Mouse (Mus musculus): ENCODE results near the gene Psenen. TPM values are rescaled to one million over a fixed set of nuclear protein-coding genes. Genes with fewer than 3 reads are reported as not detected.

Gene Psenen
- polyA plus RNA-seq, 1 experiment from 2014 or later = 132 TPM

DNA sequence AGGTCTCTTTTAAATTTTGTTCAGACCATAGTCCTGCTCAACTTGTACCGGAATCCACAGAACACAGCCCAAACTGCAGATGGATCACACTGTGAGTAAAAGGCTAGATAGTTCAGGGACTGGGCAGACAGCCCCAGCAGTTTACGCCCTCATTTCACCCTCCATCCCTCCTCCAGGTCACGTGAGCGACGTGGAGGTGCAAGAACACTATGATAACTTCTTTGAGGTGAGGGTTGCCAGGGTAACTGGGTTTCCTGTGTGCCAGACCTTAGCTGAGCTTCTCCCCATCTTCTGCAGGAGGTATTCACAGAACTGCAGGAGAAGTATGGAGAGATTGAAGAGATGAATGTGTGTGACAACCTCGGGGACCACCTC is 466 bp upstream of the Psenen start:
- no peak for ATAC-seq (ENCODE audit: insufficient number of reproducible peaks, insufficient read depth, low FRiP score, low TSS enrichment)
- Histone ChIP-seq H3K4me3 (peak overlapping the region; percentile 61), H3K4me1 (peaks cover 11% of the 10 kb centered on the region), H3K4me2 (replicated peaks) (peak overlapping the region; percentile 58), H3K27ac (peak overlapping the region; percentile 94; the same call in 1 of the 2 replicates), H3K36me3 (peaks cover 35% of the 10 kb centered on the region), H3K9ac (peak overlapping the region; percentile 71), H3K9me3 (no peaks in the 10 kb centered on the region), H3K27me3 (no peaks in the 10 kb centered on the region)
- WGBS = 27% methylated on average over 6 of the region's 6 CpGs

DNA sequence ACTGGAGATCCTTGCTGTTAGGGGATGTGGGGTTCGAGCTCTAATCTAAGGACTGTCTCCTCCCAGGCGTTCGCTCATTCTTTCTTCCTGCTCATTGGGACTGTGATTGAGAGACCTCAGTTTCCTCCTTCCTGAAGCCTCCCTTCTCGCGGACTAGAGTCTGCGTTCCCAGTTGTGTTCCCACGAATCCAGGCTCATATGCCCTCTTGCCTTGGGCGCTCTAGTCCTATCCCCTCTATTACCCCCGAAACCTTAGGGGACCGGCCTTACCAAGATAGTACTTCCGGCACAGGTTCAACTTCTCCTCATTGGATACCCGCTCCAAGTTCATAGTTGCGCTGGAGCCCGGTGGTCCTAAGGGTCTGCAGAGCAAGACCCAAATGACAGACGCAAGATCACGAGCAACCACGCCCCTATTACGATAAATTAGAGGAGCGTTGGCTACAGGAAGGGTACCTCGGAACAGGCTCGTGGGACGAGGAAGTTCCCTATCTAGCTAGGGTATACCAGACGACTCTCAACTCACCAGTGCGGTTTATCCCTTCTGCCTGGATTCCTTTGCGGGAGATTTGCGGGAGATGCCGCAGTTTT is 806 bp downstream of the Psenen start:
- H3K27ac ChIP-seq = peak overlapping the region; percentile 78
- WGBS = 2% methylated on average over 27 of the region's 27 CpGs

DNA sequence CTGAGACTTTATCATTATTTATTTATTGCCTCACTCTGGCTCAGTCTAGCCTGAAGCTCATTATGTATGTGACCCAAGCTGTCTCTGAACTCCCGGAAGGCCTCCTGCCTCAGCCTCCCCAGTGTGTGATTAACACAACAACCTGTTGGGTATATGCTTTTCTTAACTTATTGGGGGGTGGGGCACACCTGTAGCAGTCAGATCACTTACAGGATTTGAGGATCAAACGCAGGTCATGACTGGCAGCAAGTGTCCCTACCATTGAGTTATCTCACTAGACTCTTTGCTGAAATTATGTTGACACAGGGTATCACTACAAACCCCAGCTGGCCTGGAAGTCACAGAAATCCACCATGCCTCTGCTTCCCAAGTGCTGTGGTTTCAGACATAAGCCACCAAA is 3.1 kb downstream of the Psenen start:
- Histone ChIP-seq H3K27me3 (no peaks in the 10 kb centered on the region), H3K36me3 (peaks cover 23% of the 10 kb centered on the region), H3K9me3 (no peaks in the 10 kb centered on the region), H3K27ac (no peak overlapping the region), H3K9ac (no peak overlapping the region), H3K4me1 (peaks cover 19% of the 10 kb centered on the region), H3K4me2 (replicated peaks) (peak overlapping the region; percentile 96; the same call in 1 of the 2 replicates), H3K4me3 (no peak overlapping the region)
- no peak for ATAC-seq (ENCODE audit: insufficient number of reproducible peaks, insufficient read depth, low FRiP score, low TSS enrichment)
- 64% methylated on average over 2 of the region's 2 CpGs for WGBS

More for the DNA sequence above, 806 bp downstream of the Psenen start:
- Histone ChIP-seq H3K4me2 (replicated peaks) (peak overlapping the region; percentile 77), H3K4me1 (peaks cover 19% of the 10 kb centered on the region), H3K36me3 (peaks cover 25% of the 10 kb centered on the region), H3K9ac (peak overlapping the region; percentile 62), H3K9me3 (no peaks in the 10 kb centered on the region), H3K27me3 (no peaks in the 10 kb centered on the region), H3K4me3 (peak overlapping the region; percentile 61)
- ATAC-seq (ENCODE audit: insufficient number of reproducible peaks, insufficient read depth, low FRiP score, low TSS enrichment) = no peak

DNA sequence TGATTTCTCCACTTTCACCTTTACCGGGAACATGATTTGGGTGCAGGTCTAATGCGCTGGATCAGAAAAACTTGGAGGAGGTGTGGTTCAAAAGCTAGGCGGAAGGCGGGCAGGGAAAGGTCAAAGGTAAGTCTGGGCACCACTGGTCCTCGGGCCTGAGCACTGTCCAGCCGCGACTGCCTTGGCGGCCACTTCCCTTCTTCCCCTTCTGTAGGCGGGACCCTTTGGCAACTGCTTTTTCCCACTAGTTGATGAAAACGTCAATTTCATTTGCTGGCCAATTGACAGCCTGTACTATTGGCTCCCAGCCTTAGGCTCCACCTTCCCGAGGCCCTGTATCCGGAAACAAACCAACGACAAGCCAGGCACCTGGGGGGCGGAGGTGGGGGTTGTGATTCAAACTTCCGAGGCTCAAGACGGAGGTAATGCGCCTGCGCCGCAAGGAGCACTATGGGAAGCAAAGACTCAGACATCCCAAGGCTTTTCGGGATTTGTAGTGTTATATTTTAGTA is 3.9 kb downstream of the Psenen start, which contains the start of gene Lin37:
Gene Lin37 (minus strand): TSS at position 396 of the 512 bp plus-strand sequence.
- H3K4me2 ChIP-seq (replicated peaks) = peak within 1 kb of the TSS; percentile 96
- H3K4me1 ChIP-seq = peaks cover 19% of the 10 kb centered on the region
- H3K9ac ChIP-seq = peak within 1 kb of the TSS; percentile 81
- ATAC-seq (ENCODE audit: insufficient number of reproducible peaks, insufficient read depth, low FRiP score, low TSS enrichment) = peak; percentile 78
- peaks cover 24% of the 10 kb centered on the region for H3K36me3 ChIP-seq
- no peaks in the 10 kb centered on the region for H3K9me3 ChIP-seq
- H3K4me3 ChIP-seq = peak within 1 kb of the TSS; percentile 66
- under 1% methylated on average over 20 of the region's 20 CpGs for WGBS
- H3K27me3 ChIP-seq = no peaks in the 10 kb centered on the region
- H3K27ac ChIP-seq = peak within 1 kb of the TSS; percentile 26; the same call in 1 of the 2 replicates

DNA sequence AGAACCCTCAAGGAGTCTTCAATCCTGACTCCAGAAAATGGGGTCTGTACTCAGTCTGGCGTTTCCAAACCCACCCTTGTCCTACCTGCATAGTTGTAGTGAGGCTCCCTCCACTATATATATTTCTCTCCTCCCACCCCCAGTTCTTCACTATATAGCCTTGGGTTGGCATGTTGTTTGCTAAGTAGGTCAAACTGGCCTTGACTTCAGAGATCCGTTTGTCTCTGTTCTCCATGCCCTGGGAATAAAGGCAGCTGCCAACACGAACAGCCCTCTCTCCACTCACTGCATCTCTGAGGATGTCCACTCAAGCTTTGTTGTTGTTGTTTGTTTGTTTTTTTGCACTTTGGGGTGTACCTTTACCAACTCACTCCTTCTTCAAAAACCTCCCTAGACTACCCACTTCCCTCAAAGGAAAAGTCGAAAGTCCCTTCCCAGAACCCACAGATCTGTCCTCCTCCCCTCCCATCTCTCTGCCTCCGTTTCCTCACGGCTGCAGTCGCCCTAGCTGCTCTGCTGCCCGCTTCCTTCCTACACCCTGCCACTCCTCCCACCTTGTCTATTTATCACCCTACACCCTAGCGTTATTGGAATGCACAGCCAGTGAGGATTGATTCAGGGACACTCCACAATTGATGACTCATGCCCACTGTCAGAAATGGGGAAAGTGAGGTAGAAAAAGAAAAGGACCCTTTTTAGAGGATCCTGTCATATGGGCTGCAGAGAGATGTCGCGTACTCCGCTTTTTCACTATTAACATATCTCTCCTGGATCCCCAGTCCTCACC is 4.6 kb downstream of the Psenen start:
- peak overlapping the region; percentile 96 for H3K4me2 ChIP-seq (replicated peaks)

DNA sequence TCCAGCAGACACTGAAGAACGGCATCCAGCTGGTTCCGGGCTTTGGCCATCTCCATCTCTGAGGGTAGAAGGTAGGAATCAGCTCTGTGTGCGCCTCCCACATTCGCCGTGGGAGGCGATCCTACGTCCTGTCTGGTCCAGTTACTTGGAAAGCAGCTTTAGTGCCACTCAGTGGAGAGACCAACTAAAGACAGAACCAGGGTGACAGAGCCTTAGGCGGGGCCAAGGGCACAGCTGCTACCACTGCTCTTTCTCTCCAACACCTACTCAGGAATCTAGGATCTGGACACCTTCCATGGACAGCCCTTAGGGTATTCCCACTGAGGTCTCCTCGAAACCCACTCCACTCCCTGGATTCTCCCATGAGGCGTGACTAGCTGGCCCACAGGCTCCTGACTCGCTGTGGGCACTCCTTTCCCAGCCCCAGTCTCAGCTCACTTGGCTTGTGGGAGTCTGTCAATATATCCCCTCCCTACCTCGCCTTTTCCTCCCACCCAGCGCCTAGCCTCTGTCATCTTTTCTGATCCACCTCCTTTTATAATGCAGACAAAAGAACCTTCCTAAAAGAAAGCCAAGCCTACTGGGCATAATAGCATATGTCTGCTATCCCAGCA is 5.4 kb downstream of the Psenen start:
- no peaks in the 10 kb centered on the region for H3K9me3 ChIP-seq
- peak overlapping the region; percentile 96; the same call in 1 of the 2 replicates for H3K4me2 ChIP-seq (replicated peaks)
- H3K27ac ChIP-seq = no peak overlapping the region
- WGBS = 89% methylated on average over 13 of the region's 13 CpGs
- H3K27me3 ChIP-seq = no peaks in the 10 kb centered on the region
- no peak overlapping the region for H3K9ac ChIP-seq
- H3K36me3 ChIP-seq = peaks cover 28% of the 10 kb centered on the region
- H3K4me3 ChIP-seq = peak overlapping the region; percentile 66; the same call in 1 of the 2 replicates
- peaks cover 21% of the 10 kb centered on the region for H3K4me1 ChIP-seq
- no peak for ATAC-seq (ENCODE audit: insufficient number of reproducible peaks, insufficient read depth, low FRiP score, low TSS enrichment)

More for the DNA sequence above, 4.6 kb downstream of the Psenen start:
- Histone ChIP-seq H3K9me3 (no peaks in the 10 kb centered on the region), H3K4me3 (peak overlapping the region; percentile 66), H3K27me3 (no peaks in the 10 kb centered on the region), H3K27ac (peak overlapping the region; percentile 26; the same call in 1 of the 2 replicates), H3K9ac (peak overlapping the region; percentile 81), H3K4me1 (peaks cover 15% of the 10 kb centered on the region), H3K36me3 (peaks cover 28% of the 10 kb centered on the region)
- 15% methylated on average over 12 of the region's 12 CpGs for WGBS
- ATAC-seq (ENCODE audit: insufficient number of reproducible peaks, insufficient read depth, low FRiP score, low TSS enrichment) = no peak

DNA sequence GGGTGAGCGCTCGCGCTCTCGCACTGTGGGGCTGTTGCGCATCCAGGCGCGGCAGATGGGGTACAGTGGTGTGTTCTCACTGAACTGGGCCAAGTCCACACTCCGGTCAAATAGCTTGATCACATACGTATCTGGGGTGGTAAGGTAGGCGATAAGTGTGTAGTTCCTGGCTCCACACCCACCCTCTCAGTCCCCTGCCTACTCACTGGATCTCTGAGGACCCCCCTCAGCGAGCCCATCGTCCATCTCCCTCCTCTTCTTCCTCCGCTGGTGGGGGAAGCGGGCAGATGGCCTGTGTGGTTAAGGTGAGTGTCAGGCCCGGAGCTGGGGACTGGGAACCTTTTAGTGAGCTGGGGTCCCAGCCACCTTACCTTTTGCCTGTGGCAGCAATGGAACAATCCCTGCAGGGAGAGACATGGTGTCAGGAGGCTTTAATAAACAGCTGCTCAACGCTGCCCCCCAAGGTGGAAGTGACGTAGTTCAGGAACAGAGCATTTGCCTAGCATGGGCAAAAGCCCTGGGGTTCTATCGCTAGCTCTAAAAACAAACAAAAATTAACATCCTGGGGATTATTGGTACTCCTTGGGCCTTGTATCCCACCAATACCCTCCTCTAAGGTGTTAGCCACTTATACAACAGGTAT is 6.4 kb downstream of the Psenen start:
- ATAC-seq (ENCODE audit: insufficient number of reproducible peaks, insufficient read depth, low FRiP score, low TSS enrichment) = no peak

DNA sequence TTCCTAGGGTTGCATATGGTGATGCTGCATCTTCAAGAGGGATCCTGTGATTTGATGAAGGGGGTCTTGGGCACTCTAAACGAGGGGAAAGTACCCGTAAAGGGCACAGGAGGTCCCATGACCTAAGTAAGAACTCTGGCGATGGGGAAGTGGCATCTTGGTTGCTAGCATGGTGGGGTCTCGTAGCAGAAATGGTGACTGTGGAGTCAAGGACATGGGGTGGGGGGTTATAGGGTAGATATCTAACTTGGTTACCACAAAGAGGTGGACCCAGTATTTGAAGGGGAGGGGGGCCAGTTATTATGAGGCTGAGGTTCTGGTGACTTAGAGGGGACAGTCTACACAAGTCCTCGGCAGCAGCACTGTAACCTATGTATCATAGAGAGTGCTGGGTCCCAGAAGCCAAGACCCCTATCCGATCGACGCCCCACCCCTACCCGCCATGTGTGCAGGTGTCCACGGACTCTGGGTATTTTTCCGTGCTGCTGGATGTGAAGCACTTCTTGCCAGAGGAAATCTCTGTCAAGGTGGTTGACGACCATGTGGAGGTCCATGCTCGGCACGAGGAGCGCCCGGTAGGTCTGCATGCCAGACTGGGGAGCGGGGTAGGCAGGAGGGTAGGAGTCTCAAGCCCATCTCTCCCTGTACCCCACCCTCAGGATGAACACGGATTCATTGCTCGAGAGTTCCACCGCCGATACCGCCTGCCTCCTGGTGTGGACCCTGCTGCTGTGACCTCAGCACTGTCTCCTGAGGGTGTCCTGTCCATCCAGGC is 9.4 kb downstream of the Psenen start:
- H3K4me2 ChIP-seq (replicated peaks) = peak overlapping the region; percentile 88
- H3K4me1 ChIP-seq = peaks cover 23% of the 10 kb centered on the region
- no peaks in the 10 kb centered on the region for H3K27me3 ChIP-seq
- H3K9me3 ChIP-seq = no peaks in the 10 kb centered on the region
- WGBS = 84% methylated on average over 22 of the region's 22 CpGs
- H3K4me3 ChIP-seq = peak overlapping the region; percentile 66; the same call in 1 of the 2 replicates
- ATAC-seq (ENCODE audit: insufficient number of reproducible peaks, insufficient read depth, low FRiP score, low TSS enrichment) = no peak
- H3K9ac ChIP-seq = no peak overlapping the region; the same call in 1 of the 2 replicates
- no peak overlapping the region for H3K27ac ChIP-seq
- peaks cover 32% of the 10 kb centered on the region for H3K36me3 ChIP-seq

More for the DNA sequence above, 6.4 kb downstream of the Psenen start:
- WGBS = 92% methylated on average over 18 of the region's 18 CpGs
- peaks cover 25% of the 10 kb centered on the region for H3K4me1 ChIP-seq
- no peak overlapping the region for H3K27ac ChIP-seq
- no peaks in the 10 kb centered on the region for H3K27me3 ChIP-seq
- H3K4me3 ChIP-seq = no peak overlapping the region
- peaks cover 28% of the 10 kb centered on the region for H3K36me3 ChIP-seq
- H3K9me3 ChIP-seq = no peaks in the 10 kb centered on the region
- no peak overlapping the region for H3K4me2 ChIP-seq (replicated peaks)
- no peak overlapping the region for H3K9ac ChIP-seq

DNA sequence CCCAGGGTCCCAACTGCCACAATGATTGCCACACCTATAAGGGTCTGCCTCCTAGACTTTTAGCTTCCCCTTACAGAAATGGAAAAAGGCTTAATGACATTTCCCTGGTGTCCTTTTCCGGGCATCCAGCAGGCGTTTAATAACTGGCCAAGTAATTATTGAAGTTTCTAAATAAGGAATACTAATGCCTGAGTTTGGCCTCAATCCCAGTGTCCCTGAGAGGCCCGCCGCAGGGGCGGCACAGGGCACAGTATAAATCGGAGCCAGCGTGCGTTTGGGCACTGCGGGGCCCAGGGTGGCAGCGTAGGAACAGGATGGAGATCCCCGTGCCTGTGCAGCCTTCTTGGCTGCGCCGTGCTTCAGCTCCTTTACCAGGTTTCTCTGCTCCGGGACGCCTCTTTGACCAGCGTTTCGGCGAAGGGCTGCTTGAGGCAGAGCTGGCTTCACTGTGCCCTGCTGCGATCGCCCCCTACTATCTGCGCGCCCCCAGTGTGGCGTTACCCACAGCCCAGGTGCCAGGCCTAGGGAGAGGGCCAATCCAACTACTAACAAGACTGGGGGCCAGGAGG is 10.3 kb downstream of the Psenen start:
- no peak for ATAC-seq (ENCODE audit: insufficient number of reproducible peaks, insufficient read depth, low FRiP score, low TSS enrichment)

More for the DNA sequence above, 10.3 kb downstream of the Psenen start:
- peak overlapping the region; percentile 72 for H3K9ac ChIP-seq
- H3K27ac ChIP-seq = peak overlapping the region; percentile 91
- no peaks in the 10 kb centered on the region for H3K27me3 ChIP-seq
- WGBS = 7% methylated on average over 23 of the region's 23 CpGs
- peaks cover 40% of the 10 kb centered on the region for H3K36me3 ChIP-seq
- H3K4me1 ChIP-seq = peaks cover 14% of the 10 kb centered on the region
- no peaks in the 10 kb centered on the region for H3K9me3 ChIP-seq
- H3K4me2 ChIP-seq (replicated peaks) = peak overlapping the region; percentile 88
- peak overlapping the region; percentile 66 for H3K4me3 ChIP-seq

Measured in embryonic facial prominence, embryonic 12.5 days (tissue).